Mouse (Mus musculus) left cerebral cortex, postnatal 25 days (tissue): ENCODE measurements around the gene Rusc1. TPM values are rescaled to one million over a fixed set of nuclear protein-coding genes. Genes with fewer than 3 reads are reported as not detected.

Experiments used
- total RNA-seq, 2 experiments: library from RNA; stranded (reverse); gene quantifications; 2 replicates each; pipeline ENCODE4 v1.2.3; 2021

The Rusc1 gene
- total RNA-seq, 2 experiments from 2014 or later, result 189 to 195 TPM

Other genes starting within 250 kb of the Rusc1 start
- 10 to 100 TPM; 22.5 to 23.6 TPM for gene Msto1, start 179.3 kb downstream of the Rusc1 start, total RNA-seq
- 10 to 100 TPM; 79.1 to 83.5 TPM for gene Ash1l, start 142.7 kb downstream of the Rusc1 start, total RNA-seq
- 100 to 1,000 TPM; 103 to 104 TPM for gene Dap3, start 142.1 kb downstream of the Rusc1 start, total RNA-seq
- not detected for gene Gm43738, start 7.8 kb upstream of the Rusc1 start, total RNA-seq
- 10 to 100 TPM; 81.0 to 88.8 TPM for gene Fdps, start 8.6 kb upstream of the Rusc1 start, total RNA-seq
- not detected for gene Pklr, start 42.8 kb upstream of the Rusc1 start, total RNA-seq
- 10 to 100 TPM; 16.0 to 18.7 TPM for gene Hcn3, start 66.9 kb upstream of the Rusc1 start, total RNA-seq
- gene Clk2, start 71.5 kb upstream of the Rusc1 start, total RNA-seq, result 10 to 100 TPM; 39.0 to 46.6 TPM
- gene Scamp3, start 84.2 kb upstream of the Rusc1 start, total RNA-seq, result 10 to 100 TPM; 67.1 to 70.2 TPM
- 10 to 100 TPM; 61.6 to 64.9 TPM for gene Fam189b, start 89.8 kb upstream of the Rusc1 start, total RNA-seq
- gene Gba, start 109.6 kb upstream of the Rusc1 start, total RNA-seq, result 10 to 100 TPM; 66.5 to 67.7 TPM
- 10 to 100 TPM; 23.6 to 26.5 TPM for gene Thbs3, start 121.9 kb upstream of the Rusc1 start, total RNA-seq
- 10 to 100 TPM; 89.5 to 94.5 TPM for gene Mtx1, start 133.8 kb upstream of the Rusc1 start, total RNA-seq
- 1 to 10 TPM in 1 of 2 experiments, under 1 TPM in 1; 0.80 to 1.2 TPM for gene Muc1, start 135.7 kb upstream of the Rusc1 start, total RNA-seq
- 10 to 100 TPM; 69.2 to 69.4 TPM for gene Krtcap2, start 152.7 kb upstream of the Rusc1 start, total RNA-seq
- gene Trim46, start 153.0 kb upstream of the Rusc1 start, total RNA-seq, result 10 to 100 TPM; 89.8 to 94.3 TPM
- gene Dpm3, start 166.0 kb upstream of the Rusc1 start, total RNA-seq, result 10 to 100 TPM; 47.8 to 48.1 TPM
- gene Slc50a1, start 177.3 kb upstream of the Rusc1 start, total RNA-seq, result 10 to 100 TPM; 32.1 to 37.4 TPM
- 1 to 10 TPM; 4.1 to 5.2 TPM for gene Efna1, start 187.8 kb upstream of the Rusc1 start, total RNA-seq
- 10 to 100 TPM; 51.3 to 56.8 TPM for gene Efna3, start 229.7 kb upstream of the Rusc1 start, total RNA-seq
- under 1 TPM; 0.27 to 0.37 TPM for gene Efna4, start 244.7 kb upstream of the Rusc1 start, total RNA-seq